Mouse (Mus musculus) thymus, postnatal 10 days (tissue): ENCODE measurements around the gene Map2k5.
A peak's percentile ranks its signal among the peaks of the same experiment; 100 is the strongest.

Source experiments
- DNase-seq, 2 experiments: peaks; one replicate each; pipeline ENCODE4 v3.0.0; 2021; ENCODE audit warnings: low spot score in 2 of 2

The Map2k5 gene

DNA sequence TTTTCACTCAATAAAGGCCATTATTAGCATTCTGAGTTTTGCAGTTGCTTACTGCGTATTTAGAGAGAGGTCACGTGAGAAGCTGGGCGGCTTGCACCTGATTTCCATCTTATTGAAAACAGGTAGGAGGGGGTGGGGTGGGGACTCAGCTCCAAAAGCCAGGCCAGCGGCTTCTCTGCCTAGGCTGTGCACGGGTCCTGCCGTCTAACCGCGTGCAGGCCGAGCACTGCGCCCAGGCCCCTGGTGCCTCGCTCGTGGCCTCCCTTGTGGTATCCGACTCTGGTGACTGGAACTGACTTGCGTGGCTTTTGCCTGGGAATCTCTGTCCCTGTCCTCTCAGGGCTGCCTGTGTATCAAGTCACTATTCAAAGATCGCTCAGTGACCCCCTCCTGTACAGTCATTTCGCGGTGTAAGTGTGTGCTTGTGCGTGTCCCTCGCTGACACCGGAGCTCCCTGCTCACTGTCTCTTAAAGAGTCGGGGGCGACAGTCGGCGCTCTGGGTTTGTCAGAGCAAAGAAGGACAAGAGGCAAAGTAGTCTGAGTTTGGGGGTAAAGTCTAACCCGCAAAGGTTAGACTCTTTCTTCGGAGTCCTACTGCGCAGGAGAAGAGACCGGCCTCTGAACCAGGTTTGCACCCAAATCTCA lies 245.6 kb downstream of the Map2k5 start:
- DNase-seq, result peak; percentile 22 to 44

DNA sequence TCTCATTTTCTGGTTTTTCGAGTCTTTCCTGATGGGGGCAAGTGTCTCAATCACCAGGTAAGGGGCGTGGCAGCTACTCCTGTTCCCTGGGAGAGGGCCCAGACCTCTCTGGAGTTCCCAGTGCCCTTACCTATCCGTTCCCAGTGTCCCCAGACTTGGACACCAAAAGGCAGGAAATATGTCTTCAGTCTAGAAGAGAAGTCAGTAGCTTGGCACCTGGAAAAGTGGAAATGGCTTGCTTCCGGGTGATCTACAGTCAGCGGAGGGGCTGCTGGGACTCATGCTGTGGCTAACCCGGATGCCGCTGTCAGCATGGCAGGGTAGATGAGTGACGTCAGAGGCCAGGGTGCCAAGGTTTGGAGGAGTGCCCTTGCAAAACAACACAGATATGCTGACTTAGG lies 248.1 kb downstream of the Map2k5 start:
- no peak for DNase-seq

DNA sequence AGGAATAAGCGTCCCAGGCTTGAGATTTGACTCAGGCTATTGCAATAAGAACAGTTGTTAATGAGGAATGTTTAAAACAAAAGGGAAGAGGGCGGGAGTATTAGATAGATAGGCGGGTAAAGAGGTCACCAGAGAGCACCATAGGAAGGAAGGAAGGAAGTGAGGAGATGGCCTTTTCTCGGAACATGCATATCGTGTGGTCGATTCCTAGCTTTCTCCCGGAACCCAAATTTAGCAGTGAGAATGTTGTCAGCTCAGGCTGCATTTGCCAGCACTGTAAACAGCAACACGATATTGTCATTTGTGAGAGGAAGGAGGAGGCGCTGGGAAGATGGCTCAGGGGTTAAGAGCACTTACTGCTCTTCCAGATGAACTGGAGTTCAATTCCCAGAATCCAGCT lies 253.2 kb downstream of the Map2k5 start:
- DNase-seq, result no peak

DNA sequence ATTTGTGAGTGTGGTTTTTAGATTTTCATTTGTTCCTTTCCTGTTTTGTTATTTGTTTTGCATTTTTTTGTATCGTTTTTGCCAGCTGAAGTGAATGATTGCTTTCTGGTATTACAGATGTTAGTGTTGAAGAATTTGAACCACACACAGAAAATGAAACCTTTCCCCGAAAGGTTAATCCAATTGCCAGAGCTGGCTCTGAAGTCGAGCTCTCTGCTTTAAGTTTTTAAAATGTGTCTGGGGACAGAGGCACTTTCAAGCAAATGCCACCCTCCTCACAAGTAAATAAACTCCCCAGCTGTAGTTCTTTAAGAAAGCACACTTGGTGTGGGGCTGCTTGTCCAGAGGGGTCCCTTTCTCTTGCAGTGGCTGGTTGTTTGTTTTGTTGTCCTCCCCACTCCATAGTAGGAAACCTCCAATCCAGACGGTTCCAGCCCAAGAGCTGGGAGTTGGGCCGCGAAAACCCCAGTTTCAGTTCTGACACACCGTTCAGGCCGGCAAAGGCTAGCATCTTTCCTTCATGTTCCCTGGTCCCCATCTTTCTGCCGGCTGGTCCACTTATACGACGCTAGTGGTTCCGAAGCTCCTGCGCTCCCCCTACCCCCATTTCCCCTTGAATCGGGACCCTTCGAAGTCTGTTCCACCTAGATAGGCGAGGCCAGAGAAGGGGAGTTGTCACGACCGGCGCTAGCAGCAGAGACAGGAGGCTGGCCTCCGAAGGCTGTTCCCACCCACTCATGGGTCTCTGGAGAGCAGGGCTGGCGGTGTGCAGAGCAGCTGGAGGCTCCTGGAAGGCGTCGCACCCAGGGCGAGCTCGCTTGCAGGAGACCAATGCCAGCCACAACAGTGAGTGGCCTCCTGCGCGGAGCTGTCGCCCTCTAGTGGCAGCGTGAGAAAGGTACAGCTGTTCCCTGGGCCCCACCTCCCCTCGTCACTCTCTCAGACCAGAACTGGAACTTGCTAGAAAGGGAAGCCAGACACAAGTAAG lies 254.0 kb downstream of the Map2k5 start:
- DNase-seq, result peak; percentile 70 to 89

DNA sequence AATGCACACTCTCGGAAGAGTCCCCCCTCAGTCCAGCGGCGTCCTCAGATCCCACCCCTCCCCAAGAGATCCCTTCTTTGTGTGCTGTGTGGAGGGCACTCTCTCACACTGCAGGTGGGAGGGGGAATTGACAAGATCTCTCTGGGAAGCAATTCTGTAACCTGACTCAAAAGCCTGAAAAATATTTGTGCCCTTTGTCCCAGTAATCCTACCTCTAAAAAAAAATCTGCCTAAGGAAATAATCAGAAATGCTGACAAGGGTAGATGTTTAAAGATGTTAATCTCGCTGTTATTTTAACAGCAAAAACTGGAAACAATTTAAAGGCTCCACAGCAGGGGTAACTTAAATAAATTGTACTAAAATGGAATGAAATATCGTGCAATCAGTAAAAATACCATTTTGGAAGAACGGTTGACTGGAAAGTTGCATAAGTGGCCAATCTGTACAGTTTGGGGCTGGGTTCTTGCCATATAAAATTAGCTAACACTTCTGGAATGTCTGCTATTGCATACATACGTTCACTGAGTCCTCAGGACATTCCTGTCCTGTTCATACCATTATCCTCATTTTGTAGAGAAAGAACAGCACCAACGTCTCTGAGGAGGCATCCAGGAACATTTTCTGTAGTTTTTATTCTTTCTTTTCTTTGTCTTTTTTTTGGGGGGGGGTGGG lies 255.4 kb downstream of the Map2k5 start:
- DNase-seq, result no peak

DNA sequence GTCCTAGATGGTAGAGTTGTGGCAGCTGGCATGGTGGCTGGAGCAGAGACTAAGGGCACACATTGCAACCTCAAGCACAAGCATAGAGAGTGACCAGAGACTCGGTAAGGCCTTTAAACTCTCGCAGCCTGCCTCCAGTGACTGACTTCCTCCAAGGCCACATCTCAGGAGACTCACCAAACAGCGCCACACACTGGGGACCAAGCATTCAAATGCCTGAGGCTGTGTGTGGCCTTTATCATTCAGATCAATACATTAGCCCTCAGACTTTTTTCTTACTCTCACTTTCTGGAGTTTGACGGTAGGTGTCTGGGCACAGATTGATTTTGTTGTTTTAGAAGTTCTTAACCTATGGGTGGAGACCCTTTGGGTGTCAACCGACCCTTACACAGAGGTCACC lies 259.3 kb downstream of the Map2k5 start:
- no peak for DNase-seq
